Mouse (Mus musculus) forebrain, embryonic 14.5 days (tissue): ENCODE measurements at regions not wholly inside any gene's neighbourhood (a gene's known extent, or its start where the extent isn't known, plus 50 kb on each side); places are given as distances from the start of the nearest gene placed in this dataset.

Experiments used
- ATAC-seq: fragments of 200-750 bp; cut with Nextera tagmentation; 2 replicates; pipeline ENCODE4 v1.8.0; 2017; ENCODE audit warnings: mild to moderate bottlenecking, moderate library complexity
- DNase-seq: peaks from one replicate; pipeline ENCODE4 v3.0.0-alpha.2; 2015; ENCODE audit warnings: low spot score
- H3K27ac ChIP-seq: fragments of 300-500 bp; sonication (generic); 2 replicates; pipeline ENCODE4 v1.5.1; 2014; ENCODE audit warnings: low read depth, mild to moderate bottlenecking, control low read depth, low read length, moderate library complexity
- H3K27me3 ChIP-seq: fragments of 300-500 bp; sonication (generic); replicated peaks from 2 replicates; pipeline ENCODE4 v1.6.1; 2014; ENCODE audit warnings: low read length, control low read depth, mixed read lengths; ENCODE audit not compliant: control insufficient read depth, insufficient read depth
- H3K36me3 ChIP-seq: fragments of 300-500 bp; sonication (generic); 2 replicates; pipeline ENCODE4 v1.6.1; 2014; ENCODE audit warnings: low read length, control low read depth; ENCODE audit not compliant: control insufficient read depth, insufficient read depth
- H3K4me1 ChIP-seq: fragments of 300-500 bp; sonication (generic); 2 replicates; pipeline ENCODE4 v1.6.1; 2014; ENCODE audit warnings: antibody characterized with exemption, low read length, control low read depth; ENCODE audit not compliant: control insufficient read depth, insufficient read depth
- H3K4me2 ChIP-seq: fragments of 300-500 bp; sonication (generic); 2 replicates; pipeline ENCODE4 v1.6.1; 2014; ENCODE audit warnings: mild to moderate bottlenecking, control low read depth, low read length
- H3K4me3 ChIP-seq: fragments of 300-500 bp; sonication (generic); 2 replicates; pipeline ENCODE4 v1.5.1; 2014; ENCODE audit warnings: low read depth, low read length, control low read depth
- H3K9ac ChIP-seq: fragments of 300-500 bp; sonication (generic); 2 replicates; pipeline ENCODE4 v1.6.1; 2014; ENCODE audit warnings: mild to moderate bottlenecking, low read length, control low read depth, moderate library complexity
- H3K9me3 ChIP-seq: fragments of 300-500 bp; sonication (generic); replicated peaks from 2 replicates; pipeline ENCODE4 v1.6.1; 2016; ENCODE audit warnings: low read length, control low read depth, mixed read lengths; ENCODE audit not compliant: control insufficient read depth
- WGBS: fragments of 180-500 bp; shearing (Covaris S2); extraction: QIAGEN DNeasy Blood & Tissue Kit; methylation state at CpG from one replicate; pipeline ENCODE4 v1.1.7; 2014; 5-methylcytosine and 5-hydroxymethylcytosine counted together

- Histone ChIP-seq H3K27ac (no peak overlapping the region), H3K27me3 (no peaks in the 10 kb centered on the region), H3K4me1 (no peaks in the 10 kb centered on the region), H3K36me3 (no peaks in the 10 kb centered on the region), H3K9ac (no peak overlapping the region), H3K9me3 (no peaks in the 10 kb centered on the region), H3K4me3 (no peak overlapping the region), H3K4me2 (no peak overlapping the region)
- ATAC-seq (no peak), DNase-seq (no peak)
- 91% methylated on average over 5 of the region's 5 CpGs for WGBS
Measured at GRCm38 (mm10) chr16:71120706-71121105, 807.0 kb downstream of the Gbe1 start.

GRCm38 (mm10) chr16:71123616-71124015 is 809.9 kb downstream of the Gbe1 start:
- ATAC-seq (no peak), DNase-seq (peak; percentile 5)
- no peak overlapping the region for H3K4me2 ChIP-seq
- H3K9ac ChIP-seq: no peak overlapping the region
- WGBS: 90% methylated on average over 4 of the region's 4 CpGs
- H3K27ac ChIP-seq: no peak overlapping the region
- H3K4me1 ChIP-seq: no peaks in the 10 kb centered on the region
- no peaks in the 10 kb centered on the region for H3K36me3 ChIP-seq
- no peaks in the 10 kb centered on the region for H3K9me3 ChIP-seq
- no peaks in the 10 kb centered on the region for H3K27me3 ChIP-seq
- no peak overlapping the region for H3K4me3 ChIP-seq

GRCm38 (mm10) chr16:71132826-71133225 is 819.1 kb downstream of the Gbe1 start:
- H3K9me3 ChIP-seq: no peaks in the 10 kb centered on the region
- H3K27ac ChIP-seq: no peak overlapping the region
- no peak overlapping the region for H3K4me3 ChIP-seq
- DNase-seq: no peak
- H3K4me2 ChIP-seq: no peak overlapping the region
- H3K27me3 ChIP-seq: no peaks in the 10 kb centered on the region
- no peaks in the 10 kb centered on the region for H3K4me1 ChIP-seq
- ATAC-seq: no peak
- no peaks in the 10 kb centered on the region for H3K36me3 ChIP-seq
- H3K9ac ChIP-seq: no peak overlapping the region

GRCm38 (mm10) chr16:71138668-71139067 is 824.9 kb downstream of the Gbe1 start:
- WGBS: 78% methylated on average over 3 of the region's 3 CpGs
- Histone ChIP-seq H3K27me3 (no peaks in the 10 kb centered on the region), H3K9ac (no peak overlapping the region), H3K27ac (no peak overlapping the region), H3K4me2 (no peak overlapping the region), H3K4me1 (no peaks in the 10 kb centered on the region), H3K4me3 (no peak overlapping the region), H3K36me3 (no peaks in the 10 kb centered on the region), H3K9me3 (no peaks in the 10 kb centered on the region)
- ATAC-seq (no peak), DNase-seq (no peak)
